Mouse (Mus musculus): ENCODE results near the gene Gm9844. TPM values are rescaled to one million over a fixed set of nuclear protein-coding genes. Genes with fewer than 3 reads are reported as not detected.

Gm9844 gene
- polyA plus RNA-seq, 1 experiment from 2014 or later: 8.1 TPM

- no peak overlapping the region for H3K4me3 ChIP-seq (replicated peaks)
- H3K4me1 ChIP-seq: 0 out of 2 replicates have a peak, but pooled peaks cover 5% of the 10 kb centered on the region
- no peaks in the 10 kb centered on the region for H3K9me3 ChIP-seq (replicated peaks)
- H3K9ac ChIP-seq: no peak overlapping the region
- WGBS: 8% methylated on average over 5 of the region's 5 CpGs
- no peak overlapping the region for H3K27ac ChIP-seq (replicated peaks)
- no peaks in the 10 kb centered on the region for H3K36me3 ChIP-seq
- ATAC-seq (ENCODE audit: insufficient number of reproducible peaks, low FRiP score, low TSS enrichment, low read depth): no peak
- H3K27me3 ChIP-seq: no peaks in the 10 kb centered on the region
- no peak overlapping the region for H3K4me2 ChIP-seq (replicated peaks)
Observed at GRCm38 (mm10) chr7:24850162-24850561, 11.9 kb upstream of the Gm9844 start.

GRCm38 (mm10) chr7:24850899-24851303 is 11.1 kb upstream of the Gm9844 start:
- no peaks in the 10 kb centered on the region for H3K9me3 ChIP-seq (replicated peaks)
- WGBS: 35% methylated on average over 6 of the region's 6 CpGs
- no peaks in the 10 kb centered on the region for H3K36me3 ChIP-seq
- no peak for ATAC-seq (ENCODE audit: insufficient number of reproducible peaks, low FRiP score, low TSS enrichment, low read depth)
- no peaks in the 10 kb centered on the region for H3K27me3 ChIP-seq
- no peak overlapping the region for H3K9ac ChIP-seq
- H3K4me2 ChIP-seq (replicated peaks): no peak overlapping the region
- 0 out of 2 replicates have a peak, but pooled peaks cover 5% of the 10 kb centered on the region for H3K4me1 ChIP-seq
- H3K27ac ChIP-seq (replicated peaks): no peak overlapping the region
- no peak overlapping the region for H3K4me3 ChIP-seq (replicated peaks)

- Histone ChIP-seq H3K4me2 (replicated peaks) (no peak overlapping the region), H3K4me3 (replicated peaks) (no peak overlapping the region), H3K4me1 (0 out of 2 replicates have a peak, but pooled peaks cover 5% of the 10 kb centered on the region), H3K9me3 (replicated peaks) (no peaks in the 10 kb centered on the region), H3K9ac (no peak overlapping the region), H3K27me3 (no peaks in the 10 kb centered on the region), H3K36me3 (no peaks in the 10 kb centered on the region), H3K27ac (replicated peaks) (no peak overlapping the region)
- WGBS: 87% methylated on average over 5 of the region's 5 CpGs
- no peak for ATAC-seq (ENCODE audit: insufficient number of reproducible peaks, low FRiP score, low TSS enrichment, low read depth)
Observed at GRCm38 (mm10) chr7:24851596-24852325, 10.3 kb upstream of the Gm9844 start.

GRCm38 (mm10) chr7:24852557-24853232 is 9.3 kb upstream of the Gm9844 start:
- WGBS: 76% methylated on average over 8 of the region's 8 CpGs
- Histone ChIP-seq H3K9ac (no peak overlapping the region), H3K9me3 (replicated peaks) (no peaks in the 10 kb centered on the region), H3K36me3 (no peaks in the 10 kb centered on the region), H3K4me1 (0 out of 2 replicates have a peak, but pooled peaks cover 5% of the 10 kb centered on the region), H3K4me3 (replicated peaks) (no peak overlapping the region), H3K27ac (replicated peaks) (no peak overlapping the region), H3K27me3 (no peaks in the 10 kb centered on the region), H3K4me2 (replicated peaks) (no peak overlapping the region)
- ATAC-seq (ENCODE audit: insufficient number of reproducible peaks, low FRiP score, low TSS enrichment, low read depth): no peak

GRCm38 (mm10) chr7:24853233-24853563 is 8.8 kb upstream of the Gm9844 start:
- Histone ChIP-seq H3K4me3 (replicated peaks) (no peak overlapping the region), H3K36me3 (no peaks in the 10 kb centered on the region), H3K4me1 (0 out of 2 replicates have a peak, but pooled peaks cover 5% of the 10 kb centered on the region), H3K4me2 (replicated peaks) (no peak overlapping the region), H3K9me3 (replicated peaks) (no peaks in the 10 kb centered on the region), H3K9ac (no peak overlapping the region), H3K27me3 (no peaks in the 10 kb centered on the region), H3K27ac (replicated peaks) (no peak overlapping the region)
- ATAC-seq (ENCODE audit: insufficient number of reproducible peaks, low FRiP score, low TSS enrichment, low read depth): no peak

DNA sequence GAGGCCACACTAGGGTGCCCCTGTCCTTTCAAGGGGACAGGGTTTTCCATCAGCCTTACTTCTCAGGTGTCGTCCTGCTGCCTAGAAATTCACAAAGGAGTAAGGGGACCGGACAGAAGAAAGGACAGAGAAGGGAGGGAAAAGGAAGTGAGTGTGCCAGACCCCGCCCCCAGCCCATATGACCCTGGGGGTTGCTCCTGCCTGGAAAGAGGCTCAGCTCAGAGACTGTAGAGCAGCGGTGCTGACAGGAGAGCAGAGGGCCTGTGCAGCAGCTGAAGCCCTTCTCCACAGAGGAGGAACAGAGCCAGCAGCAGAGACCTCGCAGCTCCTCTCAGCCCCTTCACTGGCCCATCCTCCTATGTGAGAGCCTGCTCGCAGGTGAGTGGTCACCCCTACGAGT is 8.3 kb upstream of the Gm9844 start:
- no peak overlapping the region for H3K27ac ChIP-seq (replicated peaks)
- H3K4me3 ChIP-seq (replicated peaks): no peak overlapping the region
- H3K27me3 ChIP-seq: no peaks in the 10 kb centered on the region
- no peak for ATAC-seq (ENCODE audit: insufficient number of reproducible peaks, low FRiP score, low TSS enrichment, low read depth)
- WGBS: 27% methylated on average over 7 of the region's 7 CpGs
- no peaks in the 10 kb centered on the region for H3K9me3 ChIP-seq (replicated peaks)
- no peak overlapping the region for H3K9ac ChIP-seq
- no peak overlapping the region for H3K4me2 ChIP-seq (replicated peaks)
- H3K4me1 ChIP-seq: 0 out of 2 replicates have a peak, but pooled peaks cover 5% of the 10 kb centered on the region
- no peaks in the 10 kb centered on the region for H3K36me3 ChIP-seq

DNA sequence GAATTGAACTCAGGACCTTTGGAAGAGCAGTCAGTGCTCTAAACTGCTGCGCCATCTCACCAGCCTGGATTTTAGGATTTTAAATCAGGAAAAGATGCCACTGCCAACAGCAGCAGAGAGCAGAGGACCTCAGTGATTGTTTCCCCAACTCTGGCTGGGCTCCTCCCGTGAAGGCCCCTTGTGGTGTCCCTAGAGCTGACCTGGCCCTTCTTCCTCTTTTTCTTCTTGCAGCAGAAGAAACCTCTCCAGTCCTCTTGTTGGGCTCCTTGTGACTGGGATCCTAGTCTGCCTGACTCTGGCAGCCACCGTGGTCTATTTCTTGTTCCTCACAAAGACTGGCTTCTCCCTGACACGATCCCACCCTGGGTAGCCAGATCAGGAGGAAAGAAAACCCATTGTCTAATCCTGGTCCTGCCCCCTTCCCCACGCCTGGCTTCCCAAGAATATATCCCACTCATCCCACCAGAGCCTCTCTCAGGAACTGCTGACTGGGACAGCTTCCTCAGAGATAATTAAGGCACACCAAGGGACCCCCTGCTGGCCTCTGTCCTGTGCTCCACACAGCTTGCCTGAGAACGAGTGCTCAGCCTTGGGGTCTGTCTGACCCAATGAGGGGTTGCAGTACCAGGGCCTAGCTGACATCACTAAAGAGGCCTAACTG is 5.4 kb upstream of the Gm9844 start:
- WGBS: 39% methylated on average over 6 of the region's 6 CpGs
- H3K4me1 ChIP-seq: 0 out of 2 replicates have a peak, but pooled peaks cover 5% of the 10 kb centered on the region
- no peaks in the 10 kb centered on the region for H3K27me3 ChIP-seq
- H3K9ac ChIP-seq: no peak overlapping the region
- H3K36me3 ChIP-seq: no peaks in the 10 kb centered on the region
- H3K9me3 ChIP-seq (replicated peaks): no peaks in the 10 kb centered on the region
- no peak overlapping the region for H3K27ac ChIP-seq (replicated peaks)
- no peak for ATAC-seq (ENCODE audit: insufficient number of reproducible peaks, low FRiP score, low TSS enrichment, low read depth)
- H3K4me3 ChIP-seq (replicated peaks): no peak overlapping the region
- H3K4me2 ChIP-seq (replicated peaks): no peak overlapping the region

GRCm38 (mm10) chr7:24859234-24859633 is 2.8 kb upstream of the Gm9844 start:
- 69% methylated on average over 5 of the region's 5 CpGs for WGBS
- ATAC-seq (ENCODE audit: insufficient number of reproducible peaks, low FRiP score, low TSS enrichment, low read depth): no peak
- no peaks in the 10 kb centered on the region for H3K4me1 ChIP-seq

DNA sequence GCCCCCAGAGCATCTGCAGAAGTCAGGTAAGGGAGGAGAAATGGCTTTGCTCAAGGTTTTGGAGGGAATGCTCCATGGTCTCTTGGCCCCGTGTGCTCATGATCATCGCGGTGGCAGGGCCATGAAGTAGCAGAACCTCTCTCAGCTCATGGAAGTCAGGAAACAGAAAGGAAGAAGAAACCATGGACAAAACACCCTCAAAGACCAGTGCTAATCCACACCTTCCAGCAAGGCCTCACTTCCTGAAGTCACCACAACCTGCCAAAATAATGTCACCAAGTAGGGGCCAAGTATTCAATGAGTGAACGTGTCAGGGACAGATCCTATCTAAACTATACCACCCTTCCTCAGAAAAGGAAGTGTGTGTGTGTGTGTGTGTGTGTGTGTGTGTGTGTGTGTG is 840 bp downstream of the Gm9844 start:
- no peak for ATAC-seq (ENCODE audit: insufficient number of reproducible peaks, low FRiP score, low TSS enrichment, low read depth)
- H3K27me3 ChIP-seq: no peaks in the 10 kb centered on the region
- H3K27ac ChIP-seq (replicated peaks): no peak overlapping the region
- no peak overlapping the region for H3K4me3 ChIP-seq (replicated peaks)
- no peak overlapping the region for H3K4me2 ChIP-seq (replicated peaks)
- no peaks in the 10 kb centered on the region for H3K9me3 ChIP-seq (replicated peaks)
- H3K9ac ChIP-seq: no peak overlapping the region
- H3K4me1 ChIP-seq: no peaks in the 10 kb centered on the region
- 83% methylated on average over 4 of the region's 4 CpGs for WGBS
- no peaks in the 10 kb centered on the region for H3K36me3 ChIP-seq

More at GRCm38 (mm10) chr7:24859234-24859633, 2.8 kb upstream of the Gm9844 start:
- H3K4me2 ChIP-seq (replicated peaks): no peak overlapping the region
- H3K36me3 ChIP-seq: no peaks in the 10 kb centered on the region
- H3K27ac ChIP-seq (replicated peaks): no peak overlapping the region
- H3K9me3 ChIP-seq (replicated peaks): no peaks in the 10 kb centered on the region
- H3K4me3 ChIP-seq (replicated peaks): no peak overlapping the region
- no peaks in the 10 kb centered on the region for H3K27me3 ChIP-seq
- no peak overlapping the region for H3K9ac ChIP-seq

- Histone ChIP-seq H3K27ac (replicated peaks) (no peak overlapping the region), H3K27me3 (no peaks in the 10 kb centered on the region), H3K36me3 (no peaks in the 10 kb centered on the region), H3K4me3 (replicated peaks) (no peak overlapping the region), H3K9ac (no peak overlapping the region), H3K9me3 (replicated peaks) (no peaks in the 10 kb centered on the region), H3K4me2 (replicated peaks) (no peak overlapping the region), H3K4me1 (no peaks in the 10 kb centered on the region)
- no peak for ATAC-seq (ENCODE audit: insufficient number of reproducible peaks, low FRiP score, low TSS enrichment, low read depth)
- WGBS: 28% methylated on average over 6 of the region's 6 CpGs
Observed at GRCm38 (mm10) chr7:24864156-24864555, 2.1 kb downstream of the Gm9844 start.

- 65% methylated on average over 17 of the region's 17 CpGs for WGBS
- ATAC-seq (ENCODE audit: insufficient number of reproducible peaks, low FRiP score, low TSS enrichment, low read depth): no peak
- Histone ChIP-seq H3K9me3 (replicated peaks) (no peaks in the 10 kb centered on the region), H3K36me3 (no peaks in the 10 kb centered on the region), H3K4me1 (no peaks in the 10 kb centered on the region), H3K27ac (replicated peaks) (no peak overlapping the region), H3K4me3 (replicated peaks) (no peak overlapping the region), H3K4me2 (replicated peaks) (no peak overlapping the region), H3K9ac (no peak overlapping the region), H3K27me3 (no peaks in the 10 kb centered on the region)
Observed at GRCm38 (mm10) chr7:24869080-24869479, 7.1 kb downstream of the Gm9844 start.

Data from embryonic facial prominence, embryonic 15.5 days (tissue).